Mouse (Mus musculus) heart, postnatal 0 days (tissue): Measurements from ENCODE around the gene Igsf21.

Experiments
- CTCF ChIP-seq: IDR thresholded peaks from 2 replicates; pipeline ENCODE4 v1.5.1; 2016; ENCODE audit warnings: antibody characterized with exemption, control low read depth, low read depth
- EP300 ChIP-seq: IDR thresholded peaks from 2 replicates; pipeline ENCODE4 v1.6.1; 2016; ENCODE audit warnings: antibody characterized with exemption, low read depth

DNA sequence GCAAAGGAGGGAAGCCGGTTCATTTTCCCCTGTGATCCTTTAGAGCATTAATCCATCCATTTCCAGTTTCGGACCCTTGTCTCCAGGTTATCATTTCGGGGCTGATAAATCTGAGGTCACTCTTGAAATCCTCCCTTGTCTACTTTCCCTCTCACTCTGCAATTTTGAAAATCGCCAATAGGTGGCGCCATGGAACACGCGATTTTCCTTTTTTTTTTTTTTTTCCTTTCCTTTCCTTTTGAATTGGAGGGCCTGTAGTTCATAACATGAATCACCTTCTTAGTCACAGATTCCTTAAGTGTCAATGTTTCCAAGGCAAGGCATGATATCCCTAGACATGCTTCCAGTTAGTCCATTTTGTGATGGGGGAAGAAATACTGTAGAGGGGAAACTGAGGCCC lies 5.8 kb upstream of the Igsf21 start:
- peak; percentile 55 for TF ChIP-seq CTCF
- TF ChIP-seq EP300 = no peak
